Mouse (Mus musculus) myocyte (in vitro differentiated cells): Measurements from ENCODE around the gene Gm21905.

Experiments
- CEBPB ChIP-seq: IDR thresholded peaks from 2 replicates; pipeline ENCODE4 v1.6.1; 2011; ENCODE audit warnings: mild to moderate bottlenecking, moderate library complexity; ENCODE audit not compliant: poor library complexity, insufficient read depth, severe bottlenecking
- MYOG ChIP-seq, 3 experiments: IDR thresholded peaks; one replicate each; pipeline ENCODE4 v1.6.1; 2011; ENCODE audit warnings: control low read depth in 2 of 3, low read depth in 2 of 3, mild to moderate bottlenecking in 2 of 3; ENCODE audit not compliant: insufficient read length in 2 of 3, control insufficient read depth in 1 of 3, insufficient read depth in 1 of 3
- POLR2A ChIP-seq: IDR thresholded peaks from one replicate; pipeline ENCODE4 v1.6.1; 2011; ENCODE audit warnings: low read depth, mild to moderate bottlenecking, control low read depth, moderate library complexity; ENCODE audit not compliant: insufficient read length
- REST ChIP-seq: IDR thresholded peaks from one replicate; pipeline ENCODE4 v1.6.1; 2011; ENCODE audit warnings: mild to moderate bottlenecking, control low read depth, moderate library complexity; ENCODE audit not compliant: insufficient read depth, insufficient read length

- TF ChIP-seq POLR2A (no peak), CEBPB (no peak), REST (no peak), MYOG (IDR thresholded peaks at IDR 0.05; ENCODE audit: control insufficient read depth in 1 of 3, insufficient read depth in 1 of 3, insufficient read length in 2 of 3, low read depth in 2 of 3) (no peak)
Observed at GRCm38 (mm10) chr5:67883564-67884171, 62.6 kb downstream of the Gm21905 start.
